Mouse (Mus musculus): ENCODE data around the gene Nptn. TPM values are rescaled to one million over a fixed set of nuclear protein-coding genes. Genes with fewer than 3 reads are reported as not detected.

The Nptn gene
- total RNA-seq, 1 experiment from 2014 or later: 177 TPM

DNA sequence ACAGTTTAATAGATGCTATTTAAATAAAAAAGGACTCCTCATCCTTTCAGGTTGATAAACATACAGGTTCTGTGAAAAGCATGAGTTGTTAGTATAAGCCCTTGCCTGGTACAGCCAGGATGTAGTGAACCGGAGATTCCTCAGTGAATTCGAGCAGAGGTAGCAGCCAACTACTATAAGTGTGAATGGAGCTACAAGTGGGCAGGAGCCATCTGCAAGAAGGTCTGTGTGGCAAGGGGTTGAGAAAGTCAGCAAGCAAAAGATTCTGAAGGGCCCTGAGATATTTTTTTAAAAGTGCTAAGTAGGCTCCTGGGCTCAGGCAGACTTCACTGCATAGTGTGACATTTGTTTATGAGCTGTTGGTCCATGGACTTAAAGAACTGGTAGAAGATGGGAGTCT, 74.8 kb downstream of the Nptn start:
- DNase-seq: no peak

DNA sequence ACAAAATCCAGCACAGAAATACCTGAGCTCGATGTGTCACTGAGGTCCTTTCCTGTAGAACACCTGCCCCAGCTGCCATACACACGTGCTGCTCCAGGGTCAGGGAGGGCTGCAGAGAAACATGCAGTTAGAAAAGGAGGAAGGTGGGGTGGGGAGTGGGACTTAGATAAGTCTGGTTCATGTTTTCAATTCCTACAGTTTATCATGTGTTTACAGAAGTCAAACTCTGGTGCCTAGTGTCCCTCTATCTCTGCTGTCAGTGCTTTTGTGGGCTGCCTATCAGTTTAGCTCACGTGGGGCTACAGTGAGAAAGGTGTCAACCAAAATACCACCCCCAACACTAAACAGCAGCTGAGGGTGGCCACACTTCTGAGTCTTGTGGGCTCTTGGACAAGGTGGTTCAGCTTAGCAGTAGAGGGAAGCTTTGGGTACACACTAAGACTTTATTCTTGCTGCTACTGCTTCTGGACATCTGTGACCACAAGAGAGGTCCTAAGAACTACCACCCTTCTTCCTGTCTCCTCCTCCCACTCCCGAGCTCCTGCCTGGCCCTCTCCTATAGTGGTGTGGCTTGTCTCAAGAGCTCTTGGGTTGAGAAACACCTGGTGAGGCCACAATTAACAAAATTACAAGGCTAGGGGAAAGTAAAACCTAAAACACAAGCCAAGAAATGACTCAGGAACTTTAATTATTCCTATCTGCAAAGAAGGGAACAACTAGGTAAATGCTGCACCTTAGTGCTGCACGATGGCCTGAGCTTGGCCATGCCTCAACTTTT, 75.9 kb downstream of the Nptn start:
- no peak for DNase-seq

DNA sequence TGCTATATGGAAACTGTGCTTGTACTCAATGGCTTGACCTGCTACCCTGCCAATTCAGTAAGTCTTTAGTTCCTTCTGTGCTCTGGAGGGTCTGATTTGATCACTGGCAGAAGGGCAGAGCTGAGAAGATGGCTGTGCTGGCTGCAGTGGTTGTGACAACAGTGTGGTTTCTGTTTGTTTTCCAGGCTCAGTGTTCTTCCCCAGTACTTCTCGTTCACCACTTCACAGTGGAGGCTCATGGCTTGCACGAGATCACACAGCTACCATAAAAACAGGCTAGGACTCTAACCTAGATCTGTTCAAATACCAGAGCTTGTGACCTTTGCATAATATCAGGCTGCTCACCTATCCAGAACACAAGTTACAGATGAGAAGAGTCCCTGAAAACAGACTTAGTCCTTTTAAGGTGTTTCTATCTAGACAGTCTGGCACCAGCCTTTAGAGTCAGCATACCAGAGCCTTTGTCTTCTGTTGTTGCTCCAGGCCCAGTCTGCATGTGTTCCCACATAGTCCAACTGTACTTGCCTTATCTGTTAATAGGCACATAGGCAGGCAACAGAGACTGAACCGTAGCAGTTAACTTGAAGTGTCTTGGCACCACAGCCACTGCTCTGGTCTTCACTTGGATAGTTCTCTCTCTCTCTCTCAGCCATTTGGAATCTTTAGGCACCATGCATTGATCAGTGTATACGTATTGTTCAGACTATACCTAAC, 76.7 kb downstream of the Nptn start:
- DNase-seq: no peak

DNA sequence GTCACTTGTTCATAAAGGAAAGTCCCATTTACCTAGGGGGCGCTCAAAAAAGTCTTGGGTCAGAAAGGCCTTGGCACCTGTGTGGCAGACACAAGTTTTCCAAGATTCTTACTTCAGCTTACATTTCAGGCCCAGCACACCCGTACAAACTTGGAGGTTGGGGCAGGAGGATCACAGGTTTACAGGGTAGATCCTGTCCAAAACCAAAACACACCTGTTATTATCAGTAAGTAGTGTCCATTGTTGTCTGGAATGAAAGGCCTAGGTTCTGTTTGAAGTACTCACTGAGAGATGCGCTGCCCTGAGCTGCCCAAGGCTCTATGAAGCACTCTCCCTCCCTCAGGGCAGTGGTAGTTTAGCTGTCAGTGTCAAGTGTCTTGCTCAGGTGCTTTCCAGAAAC, 77.3 kb downstream of the Nptn start:
- DNase-seq: no peak

DNA sequence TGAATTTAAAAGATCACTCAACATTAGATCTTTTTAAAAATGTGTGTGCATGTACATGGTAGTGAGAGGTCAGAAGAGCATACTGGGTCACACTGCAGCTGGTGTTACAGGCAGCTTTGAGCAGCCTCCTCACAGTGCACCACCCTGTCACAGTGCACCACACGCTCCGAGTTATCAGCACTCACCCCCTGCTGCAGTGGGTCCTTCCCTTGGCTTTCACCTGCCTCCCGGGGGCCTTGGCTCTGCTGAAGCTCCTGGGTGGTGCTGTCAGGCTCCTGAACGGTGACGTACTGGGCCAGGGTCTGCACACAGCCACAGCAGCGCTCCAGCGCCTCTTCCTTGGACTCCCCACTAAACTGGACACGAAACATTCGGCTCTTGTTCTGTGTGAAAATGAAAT, 77.9 kb downstream of the Nptn start:
- DNase-seq: no peak

DNA sequence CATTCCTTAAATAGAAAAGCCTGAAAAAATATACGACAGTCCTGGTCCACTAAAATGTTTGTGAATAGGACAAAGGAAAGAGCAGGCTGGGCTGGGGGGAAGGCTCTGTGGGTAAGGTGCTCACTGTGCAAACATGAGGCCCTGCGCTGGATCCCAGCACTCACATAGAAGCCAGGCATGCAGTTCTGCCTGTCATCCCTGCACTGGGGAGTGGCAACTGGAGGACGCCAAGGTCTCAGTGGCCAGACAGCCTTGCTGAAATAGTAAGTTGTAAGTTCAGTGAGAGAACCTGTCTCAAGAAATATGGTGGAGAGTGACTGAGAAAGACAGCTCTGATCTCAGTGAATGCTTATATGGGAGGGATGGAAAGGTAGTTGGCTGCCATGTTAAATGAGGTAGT, 78.6 kb downstream of the Nptn start:
- no peak for DNase-seq

DNA sequence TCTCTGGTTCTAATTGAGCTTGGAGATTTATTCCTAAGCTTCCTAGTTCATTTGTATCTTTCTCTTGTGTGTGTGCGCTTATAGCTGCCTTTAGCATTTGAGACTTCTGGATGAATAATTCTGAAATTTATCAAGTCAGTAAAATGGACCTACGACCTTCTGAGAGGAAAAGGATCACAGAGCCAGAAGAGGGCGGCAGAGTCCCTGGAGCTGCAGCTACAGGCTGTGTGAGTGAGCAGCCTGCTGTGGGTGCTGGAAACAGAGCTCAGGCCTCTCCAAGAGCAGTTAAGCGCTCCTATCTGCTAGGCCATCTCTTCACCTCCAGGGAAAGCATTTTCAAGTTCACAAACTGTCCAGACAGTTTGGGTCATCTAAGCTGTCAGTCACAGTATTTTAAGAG, 80.0 kb downstream of the Nptn start:
- no peak for DNase-seq

DNA sequence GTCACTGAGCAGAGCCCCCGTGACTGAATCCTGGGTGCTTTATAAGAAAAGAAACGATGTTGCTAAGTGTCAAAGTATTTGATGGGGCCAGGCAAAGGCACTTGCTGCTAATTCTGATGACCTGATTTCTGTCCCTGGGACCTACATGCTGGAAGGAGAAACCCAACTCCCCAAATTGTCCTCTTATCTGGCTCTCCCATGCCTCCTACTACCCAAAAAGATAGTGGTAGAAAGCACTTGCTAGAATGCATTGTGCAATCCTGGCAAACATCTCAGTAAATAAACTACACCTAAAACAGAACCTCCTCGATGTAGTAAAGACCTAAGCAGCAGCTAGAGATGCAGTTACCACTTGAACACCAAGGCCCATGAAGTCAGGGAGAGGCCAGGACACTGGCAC, 80.8 kb downstream of the Nptn start:
- no peak for DNase-seq

DNA sequence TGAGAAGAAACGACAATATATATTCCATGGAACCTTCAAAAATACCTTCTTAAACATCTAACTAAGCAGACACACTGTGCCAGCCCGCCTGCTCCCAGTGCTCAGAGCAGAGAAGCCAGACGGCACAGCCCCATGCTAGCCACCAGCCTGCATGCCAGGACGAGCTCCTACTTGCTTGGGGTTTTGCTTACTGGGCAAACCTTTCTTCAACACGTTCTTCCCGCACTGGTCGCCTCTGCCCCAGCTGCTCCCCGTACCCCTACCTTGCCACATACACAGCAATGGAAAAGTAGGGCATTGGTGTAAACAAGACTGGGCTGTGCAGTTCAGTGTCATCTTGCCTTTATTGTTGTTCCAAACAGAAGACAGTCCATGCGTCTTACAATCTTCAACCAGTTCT, 83.5 kb downstream of the Nptn start:
- DNase-seq: no peak

DNA sequence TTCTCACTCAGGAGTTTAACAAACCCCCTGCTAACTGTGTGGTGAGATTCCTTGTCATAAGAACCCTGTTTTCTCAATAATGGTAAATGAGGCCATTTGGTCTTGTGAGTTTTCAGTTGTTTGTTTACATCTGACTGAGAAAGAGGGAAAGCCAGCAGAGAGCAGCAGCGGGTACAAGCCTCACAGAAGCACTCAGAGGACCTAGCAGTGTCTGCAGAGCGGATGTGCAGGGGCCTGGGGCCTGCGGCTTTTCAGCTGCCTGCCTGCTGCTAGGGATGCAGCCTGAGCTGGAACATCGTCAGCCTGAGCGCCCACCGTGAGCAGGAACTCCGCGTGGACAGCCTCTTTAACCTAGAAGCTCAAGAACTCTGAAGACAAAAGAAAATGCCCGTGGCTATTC, 84.2 kb downstream of the Nptn start:
- no peak for DNase-seq

DNA sequence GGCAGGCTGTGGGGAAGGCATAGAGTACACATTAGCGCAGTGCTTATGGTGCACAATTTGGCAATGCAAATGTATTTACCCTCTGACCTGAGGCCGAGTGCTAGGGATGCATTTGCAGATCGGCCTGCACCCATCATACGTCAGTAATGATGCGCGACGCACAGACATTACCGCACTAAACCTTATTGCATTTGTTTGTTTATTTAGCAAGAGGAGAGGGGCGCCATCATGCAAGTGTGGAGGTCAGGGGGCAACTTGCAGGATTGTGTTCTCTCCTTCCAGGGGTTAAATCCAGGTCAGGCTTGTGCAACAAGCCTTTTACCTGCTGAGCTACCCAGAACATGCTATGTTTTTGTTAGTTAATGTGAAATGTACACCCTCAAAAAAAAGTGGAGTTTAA, 85.2 kb downstream of the Nptn start:
- no peak for DNase-seq

DNA sequence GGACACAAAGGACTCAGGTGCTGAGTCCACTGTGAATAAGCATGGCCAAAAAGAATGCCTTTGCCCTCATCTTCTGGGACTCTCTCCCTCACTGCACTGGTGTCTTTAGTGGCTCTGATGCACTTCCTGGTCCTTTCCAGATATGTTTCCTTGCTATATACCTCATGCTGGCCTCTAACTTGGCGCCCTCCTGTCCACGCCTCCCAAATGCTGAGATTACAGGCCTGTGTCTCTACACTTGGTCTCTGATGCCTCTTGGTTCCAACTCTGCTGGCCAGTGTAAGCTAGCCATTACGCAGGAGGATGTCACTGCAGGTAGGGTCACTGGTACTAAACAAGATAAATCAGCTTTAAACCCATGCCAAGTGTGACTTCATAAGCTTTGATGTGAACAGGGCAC, 86.1 kb downstream of the Nptn start:
- no peak for DNase-seq

DNA sequence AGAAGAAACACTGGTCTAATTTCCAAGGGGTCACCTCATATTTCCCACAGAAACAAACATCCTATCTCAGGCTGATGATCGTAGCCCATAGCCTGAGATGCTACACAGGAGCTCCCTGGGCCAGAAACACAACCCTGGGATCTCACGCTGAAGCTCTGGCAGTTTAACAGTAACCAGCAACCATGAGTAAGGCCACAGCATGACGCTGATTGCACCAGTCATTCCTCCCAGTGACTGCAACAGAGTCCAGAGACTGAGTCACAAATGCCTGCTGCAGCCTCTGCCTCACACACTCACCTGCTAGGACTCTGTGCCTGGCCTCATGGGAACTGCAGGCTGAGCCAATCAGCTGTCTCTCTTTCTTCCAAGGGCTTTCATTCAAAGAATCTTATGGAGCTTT, 87.0 kb downstream of the Nptn start:
- peak; percentile 28 for DNase-seq

DNA sequence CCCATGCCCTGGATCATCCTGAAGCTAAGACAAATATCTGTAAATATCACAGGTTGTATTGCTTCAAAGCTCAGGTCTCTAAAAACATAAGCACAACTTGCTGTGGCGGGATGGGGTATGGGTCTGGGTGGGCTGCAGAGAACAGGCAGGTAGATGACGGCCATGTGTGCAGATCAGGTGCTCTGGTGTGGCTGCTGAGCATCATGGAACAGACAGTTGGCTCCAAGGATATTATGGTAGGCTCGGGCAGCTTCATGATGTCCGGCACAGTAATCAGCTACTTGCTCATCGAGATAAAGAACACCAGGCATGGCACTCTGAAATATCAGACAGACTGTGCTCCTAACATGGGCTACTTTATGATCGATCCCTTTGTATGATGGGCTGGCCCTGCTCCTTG, 87.8 kb downstream of the Nptn start:
- no peak for DNase-seq

DNA sequence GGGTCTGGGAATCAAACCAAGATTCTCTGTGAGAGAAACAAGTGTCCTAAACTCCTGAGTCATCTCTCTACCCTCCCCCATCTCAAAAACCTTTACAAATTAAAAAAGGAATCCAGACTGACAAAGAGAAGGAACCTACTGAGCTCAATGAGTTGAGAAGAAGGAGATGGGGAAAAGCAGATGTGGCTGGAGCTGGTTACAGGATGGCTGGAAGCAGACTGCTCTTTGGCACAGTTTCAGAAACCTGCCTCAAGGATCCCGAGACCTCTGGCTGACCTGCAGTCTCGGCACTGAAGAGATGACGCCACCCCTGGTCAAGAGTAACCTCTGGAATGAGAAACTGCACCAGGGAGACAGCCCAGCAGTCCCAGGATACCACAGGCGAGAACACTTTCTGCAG, 90.4 kb downstream of the Nptn start:
- peak; percentile 33 for DNase-seq

DNA sequence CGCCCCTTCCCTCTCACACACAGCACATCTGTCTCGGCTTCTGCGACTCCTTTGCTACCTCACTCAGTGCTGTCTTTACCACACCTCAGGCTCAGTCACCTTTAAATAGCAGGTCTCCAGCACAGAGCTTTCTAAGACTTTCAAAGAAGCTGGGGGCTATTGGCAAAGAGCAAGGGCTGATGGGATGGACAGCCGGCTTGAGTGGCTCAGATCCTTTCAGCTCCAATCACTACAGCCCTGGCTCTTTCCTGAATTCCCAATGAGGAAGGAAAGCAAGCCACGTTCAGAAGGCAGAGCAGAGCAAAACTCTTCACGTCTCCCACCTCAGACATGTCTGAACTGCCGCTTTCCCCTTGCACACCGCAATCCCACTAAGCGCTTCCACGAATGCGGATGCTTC, 92.7 kb downstream of the Nptn start:
- no peak for DNase-seq

DNA sequence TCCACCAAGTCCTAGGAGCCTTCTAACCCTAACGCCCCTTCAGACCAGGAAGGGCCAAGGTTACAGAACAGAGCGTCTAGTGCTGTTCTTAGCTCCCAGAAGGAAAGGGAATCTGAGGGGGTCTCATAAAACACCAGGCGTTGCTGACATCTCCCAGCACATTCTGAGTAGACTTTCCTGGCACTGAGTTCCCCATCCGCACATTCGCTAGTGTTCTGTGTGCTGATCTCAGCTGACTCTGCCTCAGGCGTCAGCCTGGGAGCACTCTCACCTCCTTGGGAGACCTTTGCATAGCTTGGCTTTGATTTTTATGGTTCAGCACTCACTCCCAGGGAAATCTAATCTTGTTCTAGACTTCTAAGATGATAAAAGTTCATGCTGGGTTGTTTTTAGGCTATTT, 93.3 kb downstream of the Nptn start:
- DNase-seq: no peak

DNA sequence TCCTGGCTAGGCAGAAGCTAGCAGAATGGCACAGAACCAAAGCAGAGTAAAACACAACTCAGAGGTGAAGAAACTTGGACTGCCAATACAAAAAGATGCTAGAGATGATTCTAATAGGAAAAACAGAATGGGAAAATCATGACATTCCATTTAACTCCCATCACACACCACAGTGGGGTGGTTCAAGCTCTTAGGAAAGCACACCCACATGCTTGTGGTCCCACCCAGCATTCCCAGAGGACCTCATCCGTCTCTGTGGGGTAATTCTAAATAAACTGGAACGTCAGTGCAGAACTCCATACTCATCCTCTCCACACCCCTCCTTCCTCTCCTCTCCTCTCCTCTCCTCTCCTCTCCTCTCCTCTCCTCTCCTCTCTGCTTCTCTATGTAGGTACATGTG, 99.4 kb downstream of the Nptn start:
- no peak for DNase-seq

DNA sequence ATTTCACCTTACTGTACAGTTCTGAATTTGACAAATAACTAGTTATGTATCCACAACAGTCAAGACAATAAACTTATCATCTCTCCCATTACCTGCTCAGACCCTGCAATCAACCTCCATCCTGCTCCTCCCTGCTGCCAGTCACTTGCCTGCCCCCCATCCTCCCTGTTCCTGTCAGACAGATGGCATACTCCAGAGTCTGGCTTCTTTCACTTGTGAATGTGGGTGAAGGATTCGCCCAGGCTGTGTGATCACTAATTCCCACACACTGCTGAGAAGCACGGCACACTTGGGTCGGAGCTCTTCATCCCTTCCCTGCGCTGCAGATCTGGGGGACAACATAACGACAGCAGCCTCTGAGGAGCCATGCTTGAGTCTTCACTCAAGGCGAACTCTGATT, 100.1 kb downstream of the Nptn start:
- DNase-seq: no peak

DNA sequence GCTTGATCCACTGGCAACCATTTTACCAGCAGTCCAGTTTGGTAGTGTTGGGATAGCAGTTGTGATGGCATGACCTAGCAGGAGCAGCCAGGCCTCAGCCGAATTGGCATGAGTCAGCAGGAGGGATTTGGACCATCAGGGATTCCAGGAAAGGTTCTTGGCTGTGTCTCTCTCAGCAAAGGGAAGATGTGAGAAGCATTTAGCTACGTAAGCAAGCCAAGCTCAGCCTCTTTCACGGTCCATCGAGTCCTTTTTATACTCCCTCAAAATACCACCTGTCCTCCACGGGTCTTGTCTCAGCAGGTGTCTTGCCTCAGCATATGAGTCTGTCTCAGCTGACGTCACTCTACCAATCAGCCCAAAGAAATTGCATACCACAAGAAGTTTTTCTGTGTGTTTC, 101.3 kb downstream of the Nptn start:
- DNase-seq: no peak

DNA sequence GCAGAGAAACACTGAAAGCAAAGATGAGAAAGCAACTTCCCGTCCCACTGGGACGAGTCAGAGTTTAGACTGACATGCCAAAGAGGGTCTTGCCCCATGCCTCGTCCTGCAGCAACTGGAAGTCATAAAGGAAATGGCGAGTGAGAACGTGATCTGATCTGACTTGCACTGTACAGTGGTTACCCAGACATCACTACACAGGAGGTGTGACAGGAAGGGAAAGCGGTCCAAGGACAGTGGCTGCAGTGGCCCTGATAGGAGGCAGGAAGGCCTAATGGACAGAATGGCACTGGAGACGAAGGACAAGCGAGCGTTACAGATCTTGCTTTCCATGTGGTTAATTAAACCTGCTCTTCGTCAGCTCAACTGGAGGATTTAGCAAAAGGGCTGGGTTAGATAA, 103.2 kb downstream of the Nptn start:
- DNase-seq: no peak

DNA sequence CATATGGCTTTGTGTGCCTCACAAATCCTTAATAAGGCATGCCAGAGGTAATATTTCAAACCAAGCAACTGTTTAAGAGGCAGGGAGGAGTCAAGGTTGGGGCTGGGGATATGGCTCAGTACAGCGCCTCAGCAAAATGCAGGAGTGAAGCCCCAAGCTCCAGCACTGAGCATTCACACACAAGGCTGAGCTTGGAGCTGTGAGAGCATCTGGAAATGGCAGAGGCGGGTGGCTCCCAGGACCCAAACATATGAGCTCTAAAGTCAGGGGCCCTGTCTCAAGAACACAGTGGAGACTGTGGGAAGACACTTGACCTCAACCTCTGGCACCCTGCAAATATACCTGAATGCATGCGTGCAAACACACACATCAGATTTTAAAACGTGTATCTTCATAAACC, 106.0 kb downstream of the Nptn start:
- DNase-seq: no peak

DNA sequence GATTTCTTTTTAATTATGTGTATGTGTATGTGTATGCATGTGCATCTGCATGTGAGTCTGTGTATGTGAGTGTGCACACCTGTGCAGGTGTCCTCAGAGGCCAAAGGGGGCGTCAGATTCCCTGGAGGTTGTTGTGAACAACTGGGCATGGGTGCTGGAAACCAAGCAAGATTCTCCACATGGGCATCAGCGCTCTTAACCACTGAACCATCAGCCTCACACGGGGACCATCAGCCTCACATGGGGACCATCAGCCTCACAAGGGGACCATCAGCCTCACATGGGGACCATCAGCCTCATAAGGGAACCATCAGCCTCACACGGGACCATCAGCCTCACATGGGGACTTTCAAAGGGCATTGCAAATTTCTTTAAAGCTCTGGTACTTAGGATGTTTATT, 108.7 kb downstream of the Nptn start:
- no peak for DNase-seq

DNA sequence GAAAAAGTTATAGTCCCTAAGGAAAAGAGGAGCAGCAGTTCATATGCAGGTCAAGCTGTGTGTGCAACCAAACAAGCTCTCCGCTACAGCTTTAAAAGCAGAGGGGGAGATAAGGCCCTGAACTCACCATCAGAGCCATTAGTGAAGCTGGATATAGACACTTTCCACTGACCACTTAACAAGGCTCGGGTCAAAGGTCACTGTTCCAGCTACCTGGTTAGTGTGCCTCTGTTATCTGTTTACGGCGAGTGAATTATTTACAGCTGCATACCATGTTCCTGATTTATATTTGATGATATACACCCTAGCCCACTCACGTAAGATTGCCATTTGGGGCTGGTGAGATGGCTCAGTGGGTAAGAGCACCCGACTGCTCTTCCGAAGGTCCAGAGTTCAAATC, 109.4 kb downstream of the Nptn start:
- DNase-seq: no peak
